Mouse (Mus musculus) midbrain, embryonic 13.5 days (tissue): ENCODE results near the gene Ttc7. TPM values are rescaled to one million over a fixed set of nuclear protein-coding genes. Genes with fewer than 3 reads are reported as not detected.
A peak's percentile ranks its signal among the peaks of the same experiment; 100 is the strongest.

Experiments
- ATAC-seq: fragments of 200-750 bp; cut with Nextera tagmentation; 2 replicates; pipeline ENCODE4 v1.8.0; 2017; ENCODE audit warnings: mild to moderate bottlenecking, moderate TSS enrichment, moderate library complexity
- H3K27ac ChIP-seq: fragments of 300-500 bp; sonication (generic); 2 replicates; pipeline ENCODE4 v1.5.1; 2015; ENCODE audit warnings: inconsistent platforms, mild to moderate bottlenecking, moderate library complexity
- H3K27me3 ChIP-seq: fragments of 300-500 bp; sonication (generic); 2 replicates; pipeline ENCODE4 v1.6.1; 2015; ENCODE audit warnings: mild to moderate bottlenecking, inconsistent platforms
- H3K36me3 ChIP-seq: fragments of 300-500 bp; sonication (generic); 2 replicates; pipeline ENCODE4 v1.6.1; 2015; ENCODE audit warnings: mild to moderate bottlenecking, inconsistent platforms
- H3K4me1 ChIP-seq: fragments of 300-500 bp; sonication (generic); replicated peaks from 2 replicates; pipeline ENCODE4 v1.6.1; 2015; ENCODE audit warnings: inconsistent platforms
- H3K4me2 ChIP-seq: fragments of 300-500 bp; sonication (generic); replicated peaks from 2 replicates; pipeline ENCODE4 v1.6.1; 2015; ENCODE audit warnings: moderate library complexity, mild to moderate bottlenecking, inconsistent platforms
- H3K4me3 ChIP-seq: fragments of 300-500 bp; sonication (generic); replicated peaks from 2 replicates; pipeline ENCODE4 v1.5.1; 2015; ENCODE audit warnings: mild to moderate bottlenecking, inconsistent platforms
- H3K9ac ChIP-seq: fragments of 300-500 bp; sonication (generic); replicated peaks from 2 replicates; pipeline ENCODE4 v1.6.1; 2015; ENCODE audit warnings: mild to moderate bottlenecking, inconsistent platforms
- H3K9me3 ChIP-seq: fragments of 300-500 bp; sonication (generic); 2 replicates; pipeline ENCODE4 v1.6.1; 2016; ENCODE audit warnings: mild to moderate bottlenecking, inconsistent platforms
- WGBS: fragments of 180-500 bp; shearing (Covaris S2); methylation state at CpG from one replicate; pipeline ENCODE4 v1.1.7; 2015; 5-methylcytosine and 5-hydroxymethylcytosine counted together
- polyA plus RNA-seq: library from polyadenylated mRNA; unstranded; fragments of >200 nt; fragmentation: Nextera tagmentation; extraction: Ambion mirVana; gene quantifications from 2 replicates; pipeline ENCODE4 v1.2.1, GENCODE M21; 2015

Gene Ttc7
- polyA plus RNA-seq, 1 experiment from 2014 or later: 4.3 TPM

- Histone ChIP-seq H3K4me3 (no peak overlapping the region), H3K4me2 (no peak overlapping the region), H3K36me3 (no peaks in the 10 kb centered on the region), H3K4me1 (peaks cover 50% of the 10 kb centered on the region), H3K9me3 (no peaks in the 10 kb centered on the region), H3K27ac (no peak overlapping the region), H3K9ac (no peak overlapping the region), H3K27me3 (no peaks in the 10 kb centered on the region)
- WGBS: 75% methylated on average over 8 of the region's 8 CpGs
- no peak for ATAC-seq
Measured at GRCm38 (mm10) chr17:87365268-87365667, 82.6 kb downstream of the Ttc7 start.

- H3K27ac ChIP-seq: no peak overlapping the region
- no peak overlapping the region; the same call in 1 of the 2 replicates for H3K9ac ChIP-seq
- no peaks in the 10 kb centered on the region for H3K36me3 ChIP-seq
- ATAC-seq: no peak
- no peaks in the 10 kb centered on the region for H3K9me3 ChIP-seq
- H3K27me3 ChIP-seq: no peaks in the 10 kb centered on the region
- peaks cover 46% of the 10 kb centered on the region for H3K4me1 ChIP-seq
- no peak overlapping the region for H3K4me3 ChIP-seq
- no peak overlapping the region for H3K4me2 ChIP-seq
- 17% methylated on average over 2 of the region's 2 CpGs for WGBS
Measured at GRCm38 (mm10) chr17:87366520-87366919, 83.8 kb downstream of the Ttc7 start.

- no peak overlapping the region; the same call in 1 of the 2 replicates for H3K27ac ChIP-seq
- 43% methylated on average over 4 of the region's 4 CpGs for WGBS
- no peak overlapping the region for H3K9ac ChIP-seq
- no peak for ATAC-seq
- no peak overlapping the region for H3K4me2 ChIP-seq
- H3K4me3 ChIP-seq: no peak overlapping the region
- H3K27me3 ChIP-seq: no peaks in the 10 kb centered on the region
- no peaks in the 10 kb centered on the region for H3K36me3 ChIP-seq
- peaks cover 52% of the 10 kb centered on the region for H3K4me1 ChIP-seq
- H3K9me3 ChIP-seq: no peaks in the 10 kb centered on the region
Measured at GRCm38 (mm10) chr17:87367228-87367627, 84.5 kb downstream of the Ttc7 start.

- Histone ChIP-seq H3K27ac (no peak overlapping the region), H3K4me2 (no peak overlapping the region), H3K9ac (no peak overlapping the region), H3K4me3 (no peak overlapping the region), H3K36me3 (no peaks in the 10 kb centered on the region), H3K27me3 (no peaks in the 10 kb centered on the region), H3K9me3 (no peaks in the 10 kb centered on the region), H3K4me1 (peaks cover 56% of the 10 kb centered on the region)
- ATAC-seq: peak; percentile 21; the same call in 1 of the 2 replicates
- 54% methylated on average over 3 of the region's 3 CpGs for WGBS
Measured at GRCm38 (mm10) chr17:87367640-87368039, 85.0 kb downstream of the Ttc7 start.

- no peaks in the 10 kb centered on the region for H3K36me3 ChIP-seq
- 93% methylated on average over 10 of the region's 10 CpGs for WGBS
- H3K9me3 ChIP-seq: no peaks in the 10 kb centered on the region
- H3K27me3 ChIP-seq: no peaks in the 10 kb centered on the region
- H3K4me3 ChIP-seq: no peak overlapping the region
- no peak overlapping the region for H3K4me2 ChIP-seq
- no peak overlapping the region for H3K9ac ChIP-seq
- ATAC-seq: no peak
- no peak overlapping the region for H3K27ac ChIP-seq
- peaks cover 59% of the 10 kb centered on the region for H3K4me1 ChIP-seq
Measured at GRCm38 (mm10) chr17:87368481-87368880, 85.8 kb downstream of the Ttc7 start.

GRCm38 (mm10) chr17:87369270-87369759 lies 86.6 kb downstream of the Ttc7 start:
- Histone ChIP-seq H3K9ac (0 out of 2 replicates have a peak overlapping the region, but pooled peaks have one; percentile 41), H3K27ac (no peak overlapping the region), H3K9me3 (no peaks in the 10 kb centered on the region), H3K4me2 (no peak overlapping the region), H3K36me3 (no peaks in the 10 kb centered on the region), H3K4me1 (peaks cover 59% of the 10 kb centered on the region), H3K4me3 (no peak overlapping the region), H3K27me3 (no peaks in the 10 kb centered on the region)
- ATAC-seq: peak; percentile 17; the same call in 1 of the 2 replicates
- WGBS: 61% methylated on average over 18 of the region's 18 CpGs

- H3K36me3 ChIP-seq: no peaks in the 10 kb centered on the region
- H3K9me3 ChIP-seq: no peaks in the 10 kb centered on the region
- no peak overlapping the region for H3K4me3 ChIP-seq
- peak overlapping the region; percentile 55 for H3K27ac ChIP-seq
- H3K4me2 ChIP-seq: no peak overlapping the region
- 66% methylated on average over 7 of the region's 7 CpGs for WGBS
- H3K27me3 ChIP-seq: no peaks in the 10 kb centered on the region
- no peak for ATAC-seq
- peaks cover 56% of the 10 kb centered on the region for H3K4me1 ChIP-seq
- no peak overlapping the region for H3K9ac ChIP-seq
Measured at GRCm38 (mm10) chr17:87372189-87372588, 89.5 kb downstream of the Ttc7 start.

GRCm38 (mm10) chr17:87373327-87373726 lies 90.6 kb downstream of the Ttc7 start:
- 90% methylated on average over 9 of the region's 9 CpGs for WGBS
- H3K4me1 ChIP-seq: peaks cover 58% of the 10 kb centered on the region
- H3K4me3 ChIP-seq: no peak overlapping the region
- no peaks in the 10 kb centered on the region for H3K36me3 ChIP-seq
- no peak for ATAC-seq
- no peaks in the 10 kb centered on the region for H3K27me3 ChIP-seq
- no peak overlapping the region for H3K27ac ChIP-seq
- H3K4me2 ChIP-seq: no peak overlapping the region
- H3K9me3 ChIP-seq: no peaks in the 10 kb centered on the region
- no peak overlapping the region for H3K9ac ChIP-seq

GRCm38 (mm10) chr17:87375941-87376511 lies 93.3 kb downstream of the Ttc7 start:
- H3K4me2 ChIP-seq: no peak overlapping the region
- no peaks in the 10 kb centered on the region for H3K9me3 ChIP-seq
- WGBS: 69% methylated on average over 10 of the region's 10 CpGs
- H3K27ac ChIP-seq: no peak overlapping the region
- no peak for ATAC-seq
- no peak overlapping the region for H3K9ac ChIP-seq
- no peaks in the 10 kb centered on the region for H3K27me3 ChIP-seq
- peaks cover 56% of the 10 kb centered on the region for H3K4me1 ChIP-seq
- H3K36me3 ChIP-seq: no peaks in the 10 kb centered on the region
- no peak overlapping the region for H3K4me3 ChIP-seq

- Histone ChIP-seq H3K4me3 (no peak overlapping the region), H3K4me2 (no peak overlapping the region), H3K27ac (no peak overlapping the region), H3K36me3 (no peaks in the 10 kb centered on the region), H3K9ac (no peak overlapping the region), H3K27me3 (no peaks in the 10 kb centered on the region), H3K9me3 (no peaks in the 10 kb centered on the region), H3K4me1 (peaks cover 52% of the 10 kb centered on the region)
- no peak for ATAC-seq
- WGBS: 94% methylated on average over 6 of the region's 6 CpGs
Measured at GRCm38 (mm10) chr17:87376831-87377471, 94.3 kb downstream of the Ttc7 start.

- WGBS: 65% methylated on average over 6 of the region's 6 CpGs
- no peak overlapping the region for H3K9ac ChIP-seq
- no peak overlapping the region for H3K4me2 ChIP-seq
- no peaks in the 10 kb centered on the region for H3K27me3 ChIP-seq
- no peaks in the 10 kb centered on the region for H3K9me3 ChIP-seq
- no peaks in the 10 kb centered on the region for H3K36me3 ChIP-seq
- no peak overlapping the region for H3K4me3 ChIP-seq
- 0 out of 2 replicates have a peak, but pooled peaks have one; percentile 15 for ATAC-seq
- peaks cover 46% of the 10 kb centered on the region for H3K4me1 ChIP-seq
- peak overlapping the region; percentile 65 for H3K27ac ChIP-seq
Measured at GRCm38 (mm10) chr17:87377536-87377935, 94.8 kb downstream of the Ttc7 start.

- peaks cover 42% of the 10 kb centered on the region for H3K4me1 ChIP-seq
Measured at GRCm38 (mm10) chr17:87378354-87379159, 95.9 kb downstream of the Ttc7 start.

More at GRCm38 (mm10) chr17:87378354-87379159, 95.9 kb downstream of the Ttc7 start:
- Histone ChIP-seq H3K27me3 (no peaks in the 10 kb centered on the region), H3K9ac (no peak overlapping the region), H3K27ac (peak overlapping the region; percentile 65), H3K9me3 (no peaks in the 10 kb centered on the region), H3K4me3 (no peak overlapping the region), H3K4me2 (peak overlapping the region; percentile 15), H3K36me3 (no peaks in the 10 kb centered on the region)
- WGBS: 35% methylated on average over 16 of the region's 16 CpGs
- ATAC-seq: peak; percentile 74
